Mouse (Mus musculus) olfactory bulb, adult 2 months (tissue): ENCODE results near the gene Rcbtb2. TPM values are rescaled to one million over a fixed set of nuclear protein-coding genes. Genes with fewer than 3 reads are reported as not detected.

Experiments used
- H3K27ac ChIP-seq: fragments of 200-500 bp; 2 replicates; pipeline ENCODE4 v1.5.1; 2012; ENCODE audit warnings: low read depth, low read length; ENCODE audit not compliant: insufficient read depth
- H3K4me1 ChIP-seq: fragments of 200-500 bp; 2 replicates; pipeline ENCODE4 v1.6.1; 2012; ENCODE audit warnings: low read length; ENCODE audit not compliant: control insufficient read depth, insufficient read depth
- H3K4me3 ChIP-seq: fragments of 200-500 bp; 2 replicates; pipeline ENCODE4 v1.5.1; 2012; ENCODE audit warnings: mild to moderate bottlenecking, low read depth, low read length, moderate library complexity; ENCODE audit not compliant: insufficient read depth
- CTCF ChIP-seq: fragments of 200-500 bp; IDR thresholded peaks from 2 replicates; pipeline ENCODE4 v1.5.1; 2012; ENCODE audit warnings: low read depth, mild to moderate bottlenecking, low read length, moderate library complexity; ENCODE audit not compliant: insufficient read depth
- POLR2A ChIP-seq: fragments of 200-500 bp; IDR thresholded peaks from 2 replicates; pipeline ENCODE4 v1.6.1; 2012; ENCODE audit warnings: mild to moderate bottlenecking, low read depth, low read length, moderate library complexity; ENCODE audit not compliant: insufficient read depth
- WGBS: fragments of 180-500 bp; shearing (Covaris S2); methylation state at CpG from one replicate; pipeline ENCODE4 v1.1.7; 2018; 5-methylcytosine and 5-hydroxymethylcytosine counted together
- polyA plus RNA-seq: library from polyadenylated mRNA; stranded (reverse); fragments of >200 nt; gene quantifications from 2 replicates; pipeline ENCODE4 v1.2.4, GENCODE M21; 2012; ENCODE audit warnings: low replicate concordance; ENCODE audit not compliant: missing spikeins, insufficient read depth, insufficient read length

The Rcbtb2 gene
- polyA plus RNA-seq, 1 experiment = not detected

GRCm38 (mm10) chr14:73209262-73209661 is 86.4 kb downstream of the Rcbtb2 start:
- H3K4me1 ChIP-seq = no peaks in the 10 kb centered on the region
- H3K27ac ChIP-seq = no peak overlapping the region
- H3K4me3 ChIP-seq = no peak overlapping the region
- TF ChIP-seq POLR2A (no peak), CTCF (no peak)

- Histone ChIP-seq H3K27ac (no peak overlapping the region), H3K4me3 (no peak overlapping the region), H3K4me1 (no peaks in the 10 kb centered on the region)
- no peak for TF ChIP-seq POLR2A
- no peak for TF ChIP-seq CTCF
- WGBS = 96% methylated on average over 8 of the region's 8 CpGs
These were observed 87.4 kb downstream of the Rcbtb2 start for GRCm38 (mm10) chr14:73210196-73210595.

- WGBS = 95% methylated on average over 5 of the region's 5 CpGs
- Histone ChIP-seq H3K4me1 (no peaks in the 10 kb centered on the region), H3K27ac (no peak overlapping the region), H3K4me3 (no peak overlapping the region)
- no peak for TF ChIP-seq POLR2A
- no peak for TF ChIP-seq CTCF
These were observed 88.6 kb downstream of the Rcbtb2 start for GRCm38 (mm10) chr14:73211477-73211876.

- TF ChIP-seq CTCF (no peak), POLR2A (no peak)
- Histone ChIP-seq H3K27ac (no peak overlapping the region), H3K4me3 (no peak overlapping the region), H3K4me1 (no peaks in the 10 kb centered on the region)
- 94% methylated on average over 1 of the region's 1 CpGs for WGBS
These were observed 94.2 kb downstream of the Rcbtb2 start for GRCm38 (mm10) chr14:73217062-73217461.

GRCm38 (mm10) chr14:73222316-73222970 is 99.6 kb downstream of the Rcbtb2 start:
- no peak for TF ChIP-seq CTCF
- TF ChIP-seq POLR2A = no peak
- Histone ChIP-seq H3K4me3 (no peak overlapping the region), H3K4me1 (no peaks in the 10 kb centered on the region), H3K27ac (no peak overlapping the region)
- WGBS = 93% methylated on average over 9 of the region's 9 CpGs

- no peak for TF ChIP-seq POLR2A
- WGBS = 76% methylated on average over 3 of the region's 3 CpGs
- H3K4me3 ChIP-seq = no peak overlapping the region
- H3K4me1 ChIP-seq = no peaks in the 10 kb centered on the region
- H3K27ac ChIP-seq = no peak overlapping the region
These were observed 103.5 kb downstream of the Rcbtb2 start for GRCm38 (mm10) chr14:73226346-73226745.

GRCm38 (mm10) chr14:73226849-73227248 is 104.0 kb downstream of the Rcbtb2 start:
- TF ChIP-seq CTCF (no peak), POLR2A (no peak)
- 10% methylated on average over 1 of the region's 1 CpGs for WGBS
- no peak overlapping the region for H3K4me3 ChIP-seq
- no peak overlapping the region for H3K27ac ChIP-seq
- H3K4me1 ChIP-seq = no peaks in the 10 kb centered on the region

GRCm38 (mm10) chr14:73231286-73231982 is 108.6 kb downstream of the Rcbtb2 start:
- Histone ChIP-seq H3K4me1 (peaks cover 2% of the 10 kb centered on the region; the same call in 1 of the 2 replicates), H3K27ac (no peak overlapping the region; the same call in 1 of the 2 replicates), H3K4me3 (no peak overlapping the region)
- TF ChIP-seq CTCF = no peak
- no peak for TF ChIP-seq POLR2A
- 54% methylated on average over 5 of the region's 5 CpGs for whole genome bisulfite sequencing

GRCm38 (mm10) chr14:73234468-73235031 is 111.7 kb downstream of the Rcbtb2 start:
- no peak for TF ChIP-seq CTCF
- WGBS = 67% methylated on average over 2 of the region's 2 CpGs
- Histone ChIP-seq H3K27ac (no peak overlapping the region), H3K4me1 (peaks cover 2% of the 10 kb centered on the region; the same call in 1 of the 2 replicates), H3K4me3 (no peak overlapping the region)
